19 mouse cellular contexts compared by ENCODE assay signal in genomic region chr4:114361336-114361735, GRCm38 (mm10). TPM values are rescaled to one million over a fixed set of nuclear protein-coding genes. Genes with fewer than 3 reads are reported as not detected.
DNase-seq lines count a peak whose midpoint lies in the region; ATAC-seq lines count a peak whose summit lies in the region.
"Had no signal": no experiment of that assay in that cellular context is flagged by ENCODE, and none has a peak within 500 bp of the region (broad histone marks: within the 10 kb centered on the region; RNA-seq: fewer than 3 reads in every experiment).

No protein-coding gene starts in this region.

- peak; percentile 62 for DNase-seq in heart, adult 11 months
- DNase-seq in heart, postnatal 4 days = no peak
- peak; percentile 57 for DNase-seq in adrenal gland, adult 8-10 months
- DNase-seq in adrenal gland, postnatal 36 days = peak; percentile 48 to 60
- no peak for DNase-seq in testis, postnatal 14 days (ENCODE audit: low spot score)
- DNase-seq in cerebellum, adult 11-12 months = no peak
- DNase-seq: cerebellum, adult 2 months; cerebellum, postnatal 10 days; embryo, embryonic 11 days; gastrocnemius, postnatal 36 days; heart, adult 18-20 months; heart, postnatal 10 days; kidney, adult 18-20 months had no signal

- ATAC-seq in inflammation-experienced regulatory T-cells, adult 6 months = no peak
- ATAC-seq: forebrain, embryonic 15.5 days; hindbrain, postnatal 0 days; intestine, embryonic 15.5 days had no signal

RNA-seq across cellular contexts. Expression of gene Trabd2b, which starts 45.2 kb away (rescaled TPM):
- 10 to 100 TPM; 19.0 to 19.9 TPM for total RNA-seq in heart, postnatal 4 days (2021)
- total RNA-seq in adrenal gland, adult 8-10 months (2022) = 1 to 10 TPM; 1.3 to 3.6 (median 1.8) TPM
- 1 to 10 TPM; 1.3 to 2.2 TPM for total RNA-seq in adrenal gland, postnatal 36 days (2021)
- not detected for polyA plus RNA-seq in inflammation-experienced regulatory T-cells, adult 6 months (2017; shearing (Covaris generic))
- total RNA-seq: common myeloid progenitor, adult 5-6 weeks had no signal
- polyA plus RNA-seq: erythroblast, embryonic 14.5 days had no signal

Comparison
In these comparisons a context has a peak if more than half of its experiments do, and no peak if none do; other contexts are left out.
1. DNase-seq: peak in heart, adult 11 months (single experiment), adrenal gland, adult 8-10 months (single experiment) and adrenal gland, postnatal 36 days (2 of 2); none in heart, postnatal 4 days (single experiment), testis, postnatal 14 days (single experiment) and cerebellum, adult 11-12 months (single experiment).
2. RNA of gene Trabd2b, which starts 45.2 kb away (total RNA-seq): 19.0 to 19.9 TPM in heart, postnatal 4 days; 1.3 to 2.2 TPM in adrenal gland, postnatal 36 days and 1.3 to 3.6 TPM in adrenal gland, adult 8-10 months; every median in the first group is over 4 times any median in the second.